Mouse (Mus musculus): ENCODE data around the gene Tex26. TPM values are rescaled to one million over a fixed set of nuclear protein-coding genes. Genes with fewer than 3 reads are reported as not detected.

Gene Tex26
- polyA plus RNA-seq, 1 experiment from 2014 or later: 1.2 TPM

DNA sequence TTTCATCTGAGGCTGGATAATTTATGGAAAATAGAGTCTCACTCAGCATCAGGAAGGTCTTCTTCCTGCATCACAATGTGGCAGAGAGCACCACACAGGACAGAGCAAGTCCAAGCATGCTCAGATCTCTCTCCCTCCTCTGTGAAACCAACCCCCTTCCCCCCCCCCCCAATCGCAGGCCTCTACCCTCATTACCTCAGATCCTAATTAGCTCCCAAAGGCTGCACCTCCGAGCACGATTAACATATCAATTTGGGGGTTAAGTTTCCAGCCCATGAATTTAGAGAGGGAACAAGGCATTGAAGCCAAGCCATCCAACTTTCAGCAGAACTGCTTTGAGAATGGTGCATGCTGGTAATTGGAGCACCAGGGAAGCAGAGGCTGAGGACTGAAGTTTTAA is 73.2 kb downstream of the Tex26 start:
- Histone ChIP-seq H3K9ac (no peak overlapping the region), H3K4me3 (replicated peaks; ENCODE audit: low read length) (no peak overlapping the region)
- WGBS: 16% methylated on average over 3 of the region's 3 CpGs

DNA sequence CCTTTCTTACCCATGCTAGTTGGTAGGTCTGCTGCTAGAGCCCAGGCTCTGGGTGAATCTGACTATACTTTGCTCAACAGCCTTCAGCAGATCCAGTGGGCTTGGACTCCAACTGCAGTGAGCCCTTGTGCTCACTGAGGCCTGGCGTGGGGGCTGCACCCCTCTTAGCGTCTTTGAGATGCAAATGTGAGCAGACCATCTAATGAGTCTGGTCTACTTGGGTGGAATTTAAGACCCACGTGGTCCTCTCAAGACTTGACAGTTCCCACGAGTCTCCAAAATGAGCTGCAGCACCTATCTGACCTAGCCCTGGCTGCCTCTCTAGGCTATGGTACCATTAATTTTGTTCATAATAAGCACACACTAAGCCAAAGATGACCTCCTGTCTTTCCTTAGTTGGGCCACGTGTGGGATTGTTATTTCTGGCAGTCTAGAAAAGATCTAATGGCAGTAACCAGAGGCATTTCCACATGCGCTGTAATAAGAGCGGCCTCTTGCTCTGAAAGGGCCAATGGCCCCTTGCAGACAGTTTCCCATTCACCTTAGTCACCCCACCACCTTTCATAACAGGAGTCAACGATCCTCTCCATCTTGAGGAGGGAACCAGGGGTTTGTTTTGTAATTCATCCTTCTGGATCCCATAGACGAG is 74.1 kb downstream of the Tex26 start:
- Histone ChIP-seq H3K27me3 (ENCODE audit: control insufficient read depth, insufficient read depth, low read length) (no peaks in the 10 kb centered on the region), H3K9ac (no peak overlapping the region), H3K4me3 (replicated peaks; ENCODE audit: low read length) (no peak overlapping the region), H3K9me3 (ENCODE audit: control insufficient read depth, low read length) (no peaks in the 10 kb centered on the region), H3K36me3 (replicated peaks; ENCODE audit: control insufficient read depth, insufficient read depth) (no peaks in the 10 kb centered on the region), H3K4me1 (replicated peaks; ENCODE audit: control insufficient read depth, insufficient read depth, low read length) (peaks cover 21% of the 10 kb centered on the region), H3K27ac (peak overlapping the region; percentile 75), H3K4me2 (replicated peaks) (peak overlapping the region; percentile 24)
- DNase-seq (ENCODE audit: low spot score) (no peak), ATAC-seq (ENCODE audit: low FRiP score) (no peak)
- 25% methylated on average over 9 of the region's 9 CpGs for WGBS

More for the DNA sequence above, 73.2 kb downstream of the Tex26 start:
- Histone ChIP-seq H3K4me1 (replicated peaks; ENCODE audit: control insufficient read depth, insufficient read depth, low read length) (peaks cover 21% of the 10 kb centered on the region), H3K9me3 (ENCODE audit: control insufficient read depth, low read length) (no peaks in the 10 kb centered on the region), H3K27ac (no peak overlapping the region), H3K36me3 (replicated peaks; ENCODE audit: control insufficient read depth, insufficient read depth) (no peaks in the 10 kb centered on the region), H3K27me3 (ENCODE audit: control insufficient read depth, insufficient read depth, low read length) (no peaks in the 10 kb centered on the region), H3K4me2 (replicated peaks) (no peak overlapping the region)
- ATAC-seq (ENCODE audit: low FRiP score) (no peak), DNase-seq (ENCODE audit: low spot score) (no peak)

DNA sequence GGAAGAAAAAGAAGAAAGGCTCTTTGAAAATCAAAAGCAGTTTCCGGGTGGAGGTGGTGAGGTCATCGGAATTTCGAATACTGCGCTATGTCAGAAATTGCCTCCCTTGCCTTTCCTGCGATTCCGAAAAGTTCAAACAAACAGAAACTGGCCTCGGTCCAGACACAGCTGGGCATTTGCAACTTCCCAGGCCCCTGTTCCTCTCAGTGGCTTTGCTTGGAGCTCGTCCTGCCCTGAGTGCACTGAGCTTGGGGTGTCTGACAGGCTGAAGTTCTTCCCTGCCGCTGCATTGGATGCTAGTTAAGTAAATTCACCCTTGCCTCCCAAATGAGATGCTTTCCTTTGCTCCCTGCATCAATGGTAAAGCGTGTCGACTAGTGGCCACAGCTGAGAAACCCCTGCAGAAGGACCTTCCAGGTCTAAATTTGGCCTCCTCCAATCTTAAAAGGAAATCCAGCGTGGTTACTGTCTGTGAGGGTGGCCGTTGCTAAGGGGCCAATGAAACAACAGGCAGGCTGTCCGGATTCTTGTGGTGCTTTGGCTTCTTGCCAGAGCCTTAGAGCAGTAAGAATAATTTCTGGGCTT is 74.7 kb downstream of the Tex26 start:
- Histone ChIP-seq H3K9me3 (ENCODE audit: control insufficient read depth, low read length) (no peaks in the 10 kb centered on the region), H3K4me1 (replicated peaks; ENCODE audit: control insufficient read depth, insufficient read depth, low read length) (peaks cover 21% of the 10 kb centered on the region), H3K4me3 (replicated peaks; ENCODE audit: low read length) (no peak overlapping the region), H3K9ac (0 out of 2 replicates have a peak overlapping the region, but pooled peaks have one; percentile 2), H3K27ac (peak overlapping the region; percentile 75), H3K36me3 (replicated peaks; ENCODE audit: control insufficient read depth, insufficient read depth) (no peaks in the 10 kb centered on the region), H3K4me2 (replicated peaks) (peak overlapping the region; percentile 24), H3K27me3 (ENCODE audit: control insufficient read depth, insufficient read depth, low read length) (no peaks in the 10 kb centered on the region)
- ATAC-seq (ENCODE audit: low FRiP score) (peak; percentile 61), DNase-seq (ENCODE audit: low spot score) (peak; percentile 73)
- 13% methylated on average over 14 of the region's 14 CpGs for WGBS

DNA sequence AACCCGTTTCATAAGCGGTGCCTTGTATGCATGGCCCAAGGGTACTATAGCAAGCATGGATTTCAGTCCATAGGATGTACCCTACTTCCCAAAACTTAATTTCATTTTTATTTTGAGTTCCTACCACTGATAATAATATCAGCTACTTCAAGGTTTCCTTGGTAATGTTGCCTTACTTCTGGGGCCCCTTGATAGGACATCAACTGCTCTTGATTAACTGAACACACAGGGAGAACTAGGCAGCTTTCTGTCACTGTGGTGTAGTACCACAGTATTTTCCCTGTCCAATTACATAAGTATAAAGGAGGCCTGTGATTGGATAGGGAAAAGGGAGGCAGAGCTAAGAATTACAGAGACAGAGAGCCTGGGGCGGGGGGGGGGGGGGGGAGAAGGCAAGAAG is 75.4 kb downstream of the Tex26 start:
- Histone ChIP-seq H3K9me3 (ENCODE audit: control insufficient read depth, low read length) (no peaks in the 10 kb centered on the region), H3K36me3 (replicated peaks; ENCODE audit: control insufficient read depth, insufficient read depth) (no peaks in the 10 kb centered on the region), H3K4me2 (replicated peaks) (no peak overlapping the region), H3K4me3 (replicated peaks; ENCODE audit: low read length) (no peak overlapping the region), H3K27ac (peak overlapping the region; percentile 75), H3K9ac (no peak overlapping the region), H3K4me1 (replicated peaks; ENCODE audit: control insufficient read depth, insufficient read depth, low read length) (peaks cover 21% of the 10 kb centered on the region), H3K27me3 (ENCODE audit: control insufficient read depth, insufficient read depth, low read length) (no peaks in the 10 kb centered on the region)
- no peak for DNase-seq (ENCODE audit: low spot score)
- no peak for ATAC-seq (ENCODE audit: low FRiP score)
- 61% methylated on average over 3 of the region's 3 CpGs for WGBS

DNA sequence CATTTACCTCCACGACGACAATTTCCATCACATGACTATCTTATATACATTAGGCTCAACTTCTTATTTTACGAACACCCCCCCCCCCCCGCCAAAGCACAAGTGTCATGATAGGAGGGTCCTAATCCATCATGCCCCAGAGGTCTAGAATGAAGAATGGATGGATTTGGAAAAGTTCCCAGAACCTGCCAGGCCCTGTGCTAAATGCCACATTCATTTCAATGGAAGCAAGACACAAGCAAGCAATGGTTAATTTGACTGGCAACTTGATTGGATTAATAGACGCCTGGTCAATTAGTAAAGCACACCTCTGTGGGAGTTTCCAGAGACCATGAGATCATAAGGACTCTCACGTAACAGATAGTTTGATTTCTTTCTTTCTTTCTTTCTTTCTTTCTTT is 77.7 kb downstream of the Tex26 start:
- no peaks in the 10 kb centered on the region for H3K9me3 ChIP-seq (ENCODE audit: control insufficient read depth, low read length)
- peaks cover 18% of the 10 kb centered on the region for H3K4me1 ChIP-seq (replicated peaks; ENCODE audit: control insufficient read depth, insufficient read depth, low read length)
- H3K27me3 ChIP-seq (ENCODE audit: control insufficient read depth, insufficient read depth, low read length): no peaks in the 10 kb centered on the region
- H3K27ac ChIP-seq: no peak overlapping the region
- H3K4me3 ChIP-seq (replicated peaks; ENCODE audit: low read length): no peak overlapping the region
- DNase-seq (ENCODE audit: low spot score) (no peak), ATAC-seq (ENCODE audit: low FRiP score) (no peak)
- no peaks in the 10 kb centered on the region for H3K36me3 ChIP-seq (replicated peaks; ENCODE audit: control insufficient read depth, insufficient read depth)
- no peak overlapping the region for H3K9ac ChIP-seq
- WGBS: 54% methylated on average over 6 of the region's 6 CpGs
- no peak overlapping the region for H3K4me2 ChIP-seq (replicated peaks)

Other genes starting within 250 kb of the Tex26 start
- 9.5 and 14.8 TPM in 2 replicates for gene Alox5ap, start 174.9 kb upstream of the Tex26 start, polyA plus RNA-seq (2014; fragmentation: Nextera tagmentation; extraction: Ambion mirVana)
- 2.5 and 4.0 TPM in 2 replicates for gene Medag, start 27.9 kb upstream of the Tex26 start, polyA plus RNA-seq (2014; fragmentation: Nextera tagmentation; extraction: Ambion mirVana)
- gene Wdr95, start 89.0 kb downstream of the Tex26 start, polyA plus RNA-seq (2014; fragmentation: Nextera tagmentation; extraction: Ambion mirVana): 0.36 TPM in 1 of 2 replicates, not detected in the other
- gene Hsph1, start 196.7 kb downstream of the Tex26 start, polyA plus RNA-seq (2014; fragmentation: Nextera tagmentation; extraction: Ambion mirVana): 99.4 and 117 TPM in 2 replicates
- gene B3glct, start 238.6 kb downstream of the Tex26 start, polyA plus RNA-seq (2014; fragmentation: Nextera tagmentation; extraction: Ambion mirVana): 15.9 and 18.8 TPM in 2 replicates

Data from hindbrain, embryonic 14.5 days (tissue).